Mouse (Mus musculus): ENCODE results near the gene Adprh.
"Not testable (repeated sequence)": the region's sequence is repeated elsewhere in the genome, so short reads cannot be mapped to it uniquely, and the experiment has no call there.

Gene Adprh

DNA sequence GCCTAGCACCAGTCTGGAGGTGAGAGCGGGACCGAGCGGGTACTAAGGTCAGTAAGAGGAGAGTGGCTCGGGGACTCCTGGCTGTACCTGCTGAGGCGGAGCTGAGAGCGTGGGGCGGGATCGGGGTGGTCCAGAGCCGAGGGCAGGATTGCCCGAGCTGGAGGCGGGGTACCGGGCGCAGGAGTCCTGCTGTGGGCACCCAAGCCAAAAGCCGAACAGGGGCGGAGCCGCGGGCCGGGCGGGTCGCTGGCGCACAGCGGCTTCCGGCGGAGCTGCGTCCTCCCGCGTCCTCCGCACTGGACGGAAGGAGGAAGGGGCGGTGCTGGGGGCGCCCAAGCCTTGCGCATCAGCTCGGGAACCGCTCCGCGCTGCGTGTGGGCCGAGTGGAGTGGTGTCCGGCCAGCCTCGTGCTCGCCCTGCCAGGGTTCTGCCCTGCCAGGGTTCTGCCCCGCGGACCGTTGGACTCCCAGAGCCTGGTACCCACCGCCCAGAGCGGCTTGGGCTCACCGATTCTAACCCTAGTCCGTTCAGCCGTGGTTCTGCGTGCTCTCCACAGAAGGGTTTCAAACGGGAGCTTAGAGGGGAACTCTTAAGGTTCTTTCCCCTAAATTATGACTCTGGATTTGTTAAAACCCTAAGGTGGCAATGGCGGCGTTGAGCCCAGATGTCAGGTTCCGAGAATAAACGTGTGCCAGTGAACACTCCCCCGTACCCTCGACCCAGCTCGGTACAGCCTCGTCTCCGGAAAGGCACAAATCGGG is at the start of gene Adprh:
Gene Adprh (minus strand): TSS at position 262 of the 761 bp plus-strand sequence.
- peak; percentile 98 for DNase-seq

DNA sequence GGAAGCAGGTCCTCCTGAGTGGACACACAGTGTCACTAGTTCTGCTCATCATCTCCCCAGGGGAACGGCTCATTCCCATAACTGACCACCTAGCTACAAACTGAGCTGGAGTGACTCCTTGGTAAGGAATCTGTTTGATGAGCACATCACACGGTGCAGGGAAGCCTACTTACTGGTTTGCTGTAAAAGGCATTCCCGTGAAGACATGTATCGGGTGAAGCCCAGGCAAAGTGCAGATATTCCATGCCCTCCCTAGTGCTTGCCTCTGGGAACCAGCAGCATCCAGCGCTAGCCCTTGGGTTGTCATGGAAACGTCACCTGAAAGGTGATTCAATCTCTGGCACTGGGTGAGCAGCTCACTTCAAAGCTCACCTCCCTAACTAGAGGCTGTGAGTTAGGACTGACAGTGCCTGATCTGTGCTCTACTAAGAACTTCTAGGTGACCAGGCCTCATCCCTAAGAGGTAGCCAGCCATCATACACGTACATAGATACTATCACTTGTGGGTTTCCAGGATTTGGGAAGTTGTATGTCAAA is 44.2 kb upstream of the Adprh start:
- no peak for DNase-seq

DNA sequence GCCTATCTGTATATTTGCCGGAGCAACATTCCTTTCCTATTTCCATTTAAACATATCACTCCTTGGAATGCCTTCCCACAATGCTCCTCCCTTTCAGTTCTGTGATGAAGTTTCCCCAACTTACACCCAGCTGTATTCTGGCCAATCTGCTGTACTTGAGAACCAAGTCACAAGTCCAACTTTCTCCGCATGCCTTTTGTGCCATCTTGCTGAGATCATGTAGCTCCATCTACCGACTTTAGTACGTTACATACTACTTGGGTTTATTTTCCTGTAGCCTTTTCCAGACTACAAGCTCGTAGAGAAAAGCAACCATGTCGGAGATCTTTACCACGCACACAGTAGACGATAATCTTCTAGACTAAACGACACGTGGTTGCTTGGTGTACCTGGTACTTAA is 41.4 kb upstream of the Adprh start:
- peak; percentile 13 for DNase-seq

DNA sequence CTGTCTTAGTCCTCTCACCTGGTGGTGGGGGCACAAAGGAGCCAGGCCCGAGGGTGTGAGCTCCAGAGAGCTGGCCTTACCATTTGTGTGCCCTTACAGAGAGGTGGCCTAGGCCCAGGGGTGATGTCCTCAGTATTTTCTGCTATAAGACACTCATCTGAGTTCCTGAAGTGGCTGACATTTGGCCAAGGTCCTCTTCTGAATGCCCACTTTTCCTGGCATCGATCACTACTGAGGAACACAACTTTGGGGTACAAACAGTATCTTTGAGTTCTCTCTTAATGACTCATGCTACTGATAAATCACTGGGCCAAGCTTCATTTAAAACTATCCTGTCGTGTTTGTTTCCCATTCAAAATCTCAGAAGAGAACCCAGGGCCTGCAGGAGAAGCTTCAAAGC is 40.0 kb upstream of the Adprh start:
- DNase-seq, result no peak

DNA sequence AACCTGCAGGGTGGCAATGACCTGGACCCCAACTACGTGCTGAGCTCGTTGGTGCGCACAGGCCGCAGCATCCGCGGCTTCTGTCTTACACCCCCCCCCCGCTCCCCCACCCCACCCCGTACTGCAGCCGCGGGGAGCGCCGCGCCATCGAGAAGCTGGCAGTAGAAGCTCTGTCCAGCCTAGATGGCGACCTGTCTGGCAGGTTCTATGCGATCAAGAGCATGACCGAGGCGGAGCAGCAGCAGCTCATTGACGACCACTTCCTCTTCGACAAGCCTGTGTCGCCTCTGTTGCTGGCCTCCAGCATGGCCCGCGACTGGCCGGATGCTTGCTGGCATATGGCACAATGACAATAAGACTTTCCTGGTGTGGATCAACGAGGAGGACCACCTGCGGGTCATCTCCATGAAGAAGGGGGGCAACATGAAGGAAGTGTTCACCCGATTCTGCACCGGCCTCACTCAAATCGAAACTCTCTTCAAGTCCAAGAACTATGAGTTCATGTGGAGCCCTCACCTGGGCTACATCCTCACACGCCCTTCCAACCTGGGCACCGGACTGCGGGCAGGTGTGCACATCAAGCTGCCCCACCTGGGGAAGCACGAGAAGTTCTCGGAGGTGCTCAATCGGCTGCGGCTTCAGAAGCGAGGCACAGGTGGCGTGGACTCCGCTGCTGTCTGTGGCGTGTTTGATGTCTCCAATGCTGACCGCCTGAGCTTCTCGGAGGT is 31.2 kb upstream of the Adprh start:
- DNase-seq, result peak; percentile 7

DNA sequence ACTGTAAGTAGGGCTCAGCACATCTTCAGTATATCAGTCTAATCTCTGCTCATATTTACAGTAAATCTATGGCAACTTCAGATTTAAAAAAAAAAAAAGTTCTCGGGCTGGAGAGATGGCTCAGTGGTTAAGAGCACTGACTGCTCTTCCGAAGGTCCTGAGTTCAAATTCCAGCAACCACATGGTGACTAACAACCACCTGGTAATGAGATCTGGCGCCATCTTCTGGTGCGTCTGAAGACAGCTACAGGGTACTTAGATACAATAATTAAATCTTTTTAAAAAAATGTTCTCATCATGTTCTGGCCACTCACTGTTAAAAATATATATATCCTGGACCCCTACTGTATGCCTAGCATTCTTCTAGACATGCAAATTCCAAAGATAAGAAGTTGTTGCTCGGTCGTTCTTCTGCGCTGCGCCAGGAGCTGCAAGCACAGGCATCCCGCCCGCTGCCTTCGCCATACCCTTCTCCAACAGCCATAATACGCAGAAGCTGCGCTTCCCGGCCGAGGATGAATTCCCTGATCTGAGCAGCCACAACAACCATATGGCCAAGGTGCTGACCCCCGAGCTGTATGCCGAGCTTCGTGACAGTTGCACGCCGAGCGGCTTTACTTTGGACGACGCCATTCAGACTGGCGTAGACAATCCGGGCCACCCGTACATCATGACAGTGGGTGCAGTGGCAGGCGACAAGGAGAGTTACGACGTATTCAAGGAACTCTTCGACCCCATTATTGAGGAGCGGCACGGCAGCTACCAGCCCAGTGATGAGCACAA is 30.5 kb upstream of the Adprh start:
- DNase-seq, result peak; percentile 40

DNA sequence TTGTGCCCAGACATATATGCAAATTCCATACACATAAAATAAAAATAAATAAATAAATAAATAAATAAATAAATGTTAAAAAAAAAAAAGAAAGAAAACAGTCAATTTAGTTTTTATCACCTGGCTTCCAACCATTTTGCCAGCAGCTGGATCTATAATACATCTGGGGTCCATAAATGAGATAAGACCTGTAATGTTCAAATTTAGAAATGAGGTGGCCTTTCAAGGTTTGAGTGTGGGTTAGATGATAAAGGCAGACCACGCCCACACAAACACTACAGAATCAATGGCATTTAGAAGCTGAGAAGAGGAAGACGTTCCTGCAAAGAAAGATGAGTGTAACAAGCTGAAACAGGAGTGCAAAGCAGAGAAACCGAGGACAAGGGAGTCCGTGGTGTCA is 28.8 kb upstream of the Adprh start:
- DNase-seq, result no peak

DNA sequence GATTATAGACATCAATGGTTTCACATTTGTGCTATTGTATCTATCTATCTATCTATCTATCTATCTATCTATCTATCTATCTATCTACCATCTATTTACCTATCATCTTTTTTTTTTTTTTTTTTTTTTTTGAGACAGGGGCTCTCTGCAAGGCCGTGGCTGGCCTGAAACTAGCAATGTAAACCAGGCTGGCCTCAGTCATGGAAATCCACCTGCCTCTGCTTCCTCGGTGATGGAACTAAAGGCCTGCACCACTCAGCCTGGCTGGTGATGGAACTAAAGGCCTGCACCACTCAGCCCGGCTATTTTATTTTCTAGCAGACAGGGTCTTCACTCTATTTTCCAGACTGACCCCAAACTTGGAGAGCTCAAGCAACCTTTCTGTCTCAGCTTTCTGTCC is 25.8 kb upstream of the Adprh start:
- no peak for DNase-seq

DNA sequence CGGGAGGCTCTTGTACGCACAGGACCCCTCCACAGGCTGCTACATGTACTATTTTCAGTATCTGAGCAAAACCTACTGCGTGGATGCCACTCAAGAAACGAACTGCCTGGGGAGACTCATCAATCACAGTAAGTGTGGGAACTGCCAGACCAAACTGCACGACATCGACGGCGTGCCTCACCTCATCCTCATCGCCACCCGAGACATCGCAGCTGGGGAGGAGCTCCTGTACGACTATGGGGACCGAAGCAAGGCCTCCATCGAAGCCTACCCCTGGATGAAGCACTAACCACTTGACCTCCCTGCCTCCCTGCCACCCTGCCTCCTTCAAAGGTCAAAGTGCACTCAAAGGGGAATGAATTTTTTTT is 24.7 kb upstream of the Adprh start:
- DNase-seq, result not testable (repeated sequence)

DNA sequence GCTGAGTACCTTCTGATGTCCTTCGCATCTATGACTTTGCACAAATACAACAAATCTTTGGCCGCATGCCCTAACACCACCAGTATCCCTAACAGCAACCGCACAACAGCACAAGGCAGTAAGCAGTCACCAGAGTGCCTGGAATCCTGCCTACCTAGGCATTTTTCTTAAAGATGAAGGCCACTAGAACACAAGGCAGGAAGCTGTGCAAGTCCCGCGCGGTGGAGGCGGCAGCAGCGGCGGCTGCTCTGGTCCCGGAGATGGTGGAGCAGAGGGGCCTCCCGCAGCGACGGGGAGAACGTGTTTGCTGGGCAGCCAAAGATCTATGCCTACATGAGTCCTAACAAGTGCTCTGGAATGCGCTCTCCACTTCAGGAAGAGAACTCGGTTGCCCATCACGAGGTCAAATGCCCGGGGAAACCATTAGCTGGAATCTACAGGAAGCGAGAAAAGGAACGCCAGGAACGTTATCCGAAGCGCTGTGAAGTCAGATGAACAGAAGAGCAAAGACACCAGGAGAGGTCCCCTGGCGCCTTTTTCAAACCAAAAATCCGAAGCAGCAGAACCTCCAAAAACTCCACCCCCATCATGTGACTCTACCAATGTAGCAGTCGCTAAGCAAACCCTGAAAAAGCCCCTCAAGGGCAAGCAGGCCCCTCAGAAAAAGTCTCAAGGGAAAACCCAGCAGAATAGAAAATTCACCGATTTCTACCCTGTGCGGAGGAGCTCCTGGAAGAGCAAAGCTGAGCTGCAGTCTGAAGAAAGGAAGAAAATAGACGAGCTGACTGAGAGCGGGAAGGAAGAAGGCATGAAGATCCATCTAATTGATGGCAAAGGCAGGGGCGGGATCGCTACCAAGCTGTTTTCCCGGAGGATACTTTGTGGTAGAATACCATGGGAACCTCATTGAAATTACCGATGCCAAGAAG is 24.1 kb upstream of the Adprh start:
- DNase-seq, result peak; percentile 27

DNA sequence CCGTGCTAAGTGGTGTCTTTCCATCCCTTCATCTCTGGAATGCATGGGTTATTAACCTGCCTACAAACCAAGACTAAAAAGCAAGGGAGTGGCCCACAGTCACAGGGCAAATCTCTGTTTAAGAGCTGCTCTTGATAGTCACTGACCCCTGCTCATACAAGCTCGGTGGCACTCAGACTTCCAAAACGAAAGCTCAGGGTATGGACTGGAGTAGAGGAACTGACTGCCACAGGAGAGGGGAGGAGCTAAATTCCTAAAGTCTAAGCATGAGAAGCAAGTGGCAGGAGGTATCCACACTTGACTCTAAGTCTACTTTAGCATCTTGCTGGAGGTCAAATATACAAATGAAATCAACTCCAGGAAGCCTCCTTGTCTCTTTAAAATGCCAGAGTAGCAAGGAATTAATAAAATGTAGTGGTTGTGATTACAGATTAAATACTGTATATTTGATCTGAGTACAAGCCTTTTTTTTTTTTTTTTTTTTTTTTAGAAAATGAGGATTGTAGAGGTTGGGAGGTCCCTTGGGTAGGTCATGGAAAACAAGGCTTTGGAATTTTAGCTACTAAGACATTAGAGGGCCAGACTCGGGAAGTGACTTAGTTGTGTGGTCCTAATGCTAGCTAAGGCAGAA is 23.3 kb upstream of the Adprh start:
- DNase-seq, result no peak

DNA sequence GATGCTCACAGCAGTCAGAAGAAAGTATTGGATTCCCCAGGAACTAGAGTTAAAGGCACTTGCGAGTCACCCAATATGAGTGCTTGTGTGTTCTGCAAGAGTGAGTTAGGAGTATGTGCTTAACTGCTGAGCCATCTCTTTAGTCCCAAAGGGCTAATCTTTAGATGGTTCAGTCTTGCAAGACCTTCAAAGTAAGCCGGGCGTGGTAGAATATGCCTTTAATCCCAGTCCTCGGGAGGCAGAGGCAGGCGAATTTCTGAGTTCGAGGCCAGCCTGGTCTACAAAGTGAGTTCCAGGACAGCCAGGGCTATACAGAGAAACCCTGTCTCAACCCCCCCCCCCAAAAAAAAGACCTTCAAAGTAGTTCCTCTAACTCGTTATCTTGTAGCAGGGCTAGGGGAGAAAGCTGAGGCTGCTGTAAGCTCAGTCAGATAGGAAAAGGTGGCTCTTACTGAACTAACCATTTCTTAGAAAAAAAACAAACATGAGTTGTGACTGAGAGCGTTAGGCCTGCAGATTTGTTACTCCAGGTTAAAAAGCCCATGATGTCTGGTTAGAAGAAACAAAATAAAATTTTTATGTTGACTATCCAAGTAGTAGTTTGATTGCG is 22.3 kb upstream of the Adprh start:
- no peak for DNase-seq

DNA sequence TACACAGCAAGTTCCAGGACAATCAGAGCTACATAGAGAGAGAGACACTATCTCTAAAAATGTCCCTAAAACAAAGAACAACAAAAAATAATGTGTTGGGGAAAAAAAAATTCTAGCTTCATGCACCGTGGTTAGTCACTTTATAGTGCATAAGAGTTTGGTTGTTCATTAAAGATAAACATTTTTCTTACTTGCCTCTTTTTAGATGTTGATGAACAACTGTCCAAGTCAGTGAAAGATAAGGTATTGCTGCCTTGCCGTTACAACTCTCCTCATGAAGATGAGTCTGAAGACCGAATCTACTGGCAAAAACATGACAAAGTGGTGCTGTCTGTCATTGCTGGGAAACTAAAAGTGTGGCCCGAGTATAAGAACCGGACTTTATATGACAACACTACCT is 21.2 kb upstream of the Adprh start:
- no peak for DNase-seq

DNA sequence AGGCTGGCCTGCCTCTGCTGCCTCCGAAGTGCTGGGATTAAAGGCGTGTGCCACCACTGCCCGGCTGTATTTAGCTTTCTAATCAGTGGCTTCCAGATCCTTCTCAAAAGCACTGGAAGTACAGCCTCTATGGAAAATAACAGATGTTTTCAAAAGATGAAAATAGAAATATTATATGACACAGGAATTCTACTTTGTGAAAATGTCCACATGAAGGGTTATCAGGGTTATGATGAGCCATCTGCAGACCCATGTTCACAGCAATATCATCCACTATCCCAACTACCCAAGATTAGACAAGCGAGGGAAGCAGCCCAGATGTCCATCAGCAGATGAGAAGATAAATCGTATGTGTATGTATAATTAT is 20.0 kb upstream of the Adprh start:
- no peak for DNase-seq

DNA sequence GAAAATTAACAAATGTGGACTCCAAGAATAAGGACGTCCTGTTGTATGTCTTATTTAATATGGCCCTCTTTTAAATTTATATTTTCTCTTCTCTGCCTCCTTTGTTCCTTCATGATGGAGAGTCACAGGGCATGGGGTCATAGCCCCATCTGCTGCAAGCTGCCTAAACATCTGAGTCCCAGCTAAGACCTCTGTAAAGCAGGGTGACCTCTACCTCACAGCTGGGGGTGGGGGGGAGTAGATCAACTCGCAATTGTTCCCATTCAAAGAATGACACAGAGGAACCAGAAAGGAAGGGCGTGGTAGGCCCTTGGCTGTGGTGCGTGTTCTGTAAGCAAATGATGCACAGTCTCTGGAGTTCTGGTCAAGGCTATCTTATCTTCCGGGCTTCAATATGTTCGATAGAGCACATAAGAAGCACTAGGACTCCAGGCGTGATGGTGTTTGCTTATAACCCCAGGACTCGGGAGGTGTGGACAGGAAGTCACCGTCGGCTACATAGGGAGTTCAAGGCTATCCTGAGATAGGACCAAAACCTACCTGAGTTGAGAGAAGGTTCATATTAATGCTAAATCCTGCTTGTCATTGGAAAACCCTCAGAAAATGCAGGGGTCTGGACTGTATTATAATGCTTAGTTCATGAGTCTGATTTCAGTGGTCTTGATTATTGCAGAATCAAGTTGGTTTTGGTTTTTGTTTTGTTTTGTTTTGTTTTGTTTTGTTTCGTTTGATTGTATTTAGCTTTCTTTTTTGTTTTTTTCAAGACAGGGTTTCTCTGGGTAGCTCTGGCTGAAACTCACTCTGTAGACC is 19.4 kb upstream of the Adprh start:
- DNase-seq, result no peak

DNA sequence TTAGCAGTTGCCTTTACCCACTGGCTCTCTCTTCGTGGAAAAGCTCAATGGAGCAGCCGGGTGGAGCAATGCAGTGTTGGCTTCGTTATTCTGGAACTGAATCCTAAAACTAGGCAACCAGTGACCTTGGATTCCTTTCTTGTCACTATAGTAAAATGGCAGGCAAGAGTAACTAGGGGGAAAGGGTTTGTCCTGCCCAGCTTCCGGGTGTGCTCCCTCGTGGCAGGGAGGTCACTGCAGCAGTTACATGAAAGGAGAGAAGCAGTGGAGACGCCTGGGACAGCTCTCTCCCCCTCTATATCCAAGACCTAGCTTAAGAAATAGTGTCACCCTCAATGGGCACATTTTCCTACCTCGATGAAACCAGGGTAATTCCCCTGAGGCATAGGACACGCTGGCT is 16.9 kb upstream of the Adprh start:
- no peak for DNase-seq

DNA sequence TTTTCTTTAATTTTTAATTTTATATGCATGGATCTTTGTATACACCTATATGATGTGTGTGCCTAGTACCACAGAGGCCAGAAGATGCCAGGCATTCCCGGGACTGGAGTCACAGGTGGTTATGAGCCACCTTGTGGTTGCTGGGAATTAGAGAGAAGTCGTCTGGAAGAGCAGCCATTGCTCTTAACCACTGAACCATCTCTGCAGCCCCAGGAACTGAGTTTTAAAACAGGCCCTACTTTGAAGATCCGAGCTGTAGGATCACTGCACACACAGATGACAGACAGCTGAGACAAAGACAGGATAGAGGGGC is 16.2 kb upstream of the Adprh start:
- peak; percentile 30 for DNase-seq

DNA sequence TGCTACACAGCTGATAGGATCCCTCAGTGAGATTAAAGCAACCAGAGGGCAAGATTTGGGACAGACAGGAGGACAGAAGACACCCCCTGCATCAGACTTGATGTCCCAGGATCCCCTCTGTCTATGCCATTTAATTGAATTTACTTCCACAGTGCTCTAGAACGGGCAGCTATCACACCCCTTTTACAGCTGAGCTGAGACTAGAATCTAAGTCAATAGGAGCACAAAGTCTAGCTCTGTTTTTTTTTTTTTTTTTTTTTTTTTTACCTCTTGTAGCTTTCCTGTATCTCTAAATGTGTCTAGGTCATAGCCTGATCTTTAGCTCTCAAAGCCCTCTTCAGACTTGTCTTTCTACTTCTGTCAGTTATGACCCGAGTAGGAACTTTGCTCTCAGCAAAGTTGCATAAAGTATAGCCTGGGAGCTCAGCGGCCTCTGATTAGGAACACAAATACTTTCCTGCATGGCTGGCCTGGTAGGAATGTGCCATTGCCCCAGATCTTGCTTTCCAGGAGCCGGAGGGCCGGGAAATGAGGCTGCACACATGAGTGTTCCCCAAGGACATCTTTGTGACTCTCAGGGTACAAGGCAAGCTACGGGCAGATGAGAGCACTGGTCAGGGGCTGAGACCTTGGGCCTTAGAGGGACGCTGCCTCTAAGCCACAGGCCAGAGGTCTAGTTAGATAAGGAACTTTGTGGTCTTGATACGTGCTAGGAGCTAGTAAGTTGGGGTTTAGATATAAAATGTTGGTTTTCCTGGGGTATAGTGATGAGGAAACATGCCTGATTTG is 15.6 kb upstream of the Adprh start:
- peak; percentile 28 for DNase-seq

DNA sequence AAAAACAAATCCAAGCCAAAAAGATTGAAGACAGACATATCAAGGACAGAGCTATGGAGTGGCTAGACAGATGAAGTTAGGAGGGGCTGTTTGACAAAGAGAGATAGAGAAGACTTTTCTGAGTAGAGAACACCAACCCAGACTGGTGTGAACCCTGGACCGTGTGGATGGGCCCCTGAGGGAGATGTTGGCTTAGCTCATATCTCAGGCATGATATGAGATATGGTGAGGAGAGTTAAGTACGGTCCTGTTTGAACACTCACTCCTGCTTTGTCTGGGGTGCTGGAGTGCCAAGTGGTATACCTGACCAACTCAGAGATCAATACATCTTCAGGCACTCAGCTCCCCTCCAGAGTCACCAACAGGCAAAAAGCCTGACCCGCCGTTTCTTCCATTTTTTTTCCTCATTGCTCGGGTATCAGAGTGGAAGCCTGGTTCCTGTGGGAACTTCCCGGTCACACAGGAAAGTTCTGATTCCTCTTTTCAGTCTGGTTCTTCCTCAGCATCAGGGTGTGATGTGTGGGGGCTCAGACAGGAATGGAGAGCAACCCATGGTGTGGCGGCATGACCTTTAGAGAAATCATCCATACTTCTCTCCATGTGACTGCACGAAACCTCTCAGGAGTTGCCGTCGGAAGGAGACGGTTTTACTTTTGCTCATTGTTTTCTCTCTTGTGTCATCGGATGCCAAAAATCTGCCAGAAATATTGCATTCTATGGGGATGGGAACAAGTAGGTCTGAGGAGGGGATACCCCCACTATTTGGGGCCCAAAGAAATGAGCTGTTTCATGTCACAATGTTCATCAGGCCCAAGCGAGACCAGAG is 14.8 kb upstream of the Adprh start:
- DNase-seq, result no peak
